Mouse (Mus musculus) stomach, postnatal 0 days (tissue): ENCODE results near the gene Tnni1.

ENCODE experiments used
- CTCF ChIP-seq: IDR thresholded peaks from 2 replicates; pipeline ENCODE4 v1.5.1; 2016; ENCODE audit warnings: antibody characterized with exemption, low read depth, mild to moderate bottlenecking, moderate library complexity
- EP300 ChIP-seq: optimal IDR thresholded peaks from 2 replicates; pipeline ENCODE3; 2016; ENCODE audit warnings: antibody characterized with exemption

- TF ChIP-seq CTCF (no peak), EP300 (no peak)
Observed at GRCm38 (mm10) chr1:135755913-135756312, 23.3 kb upstream of the Tnni1 start.
